Mouse (Mus musculus) right cerebral cortex, postnatal 14 days (tissue): ENCODE measurements around the gene Osbpl5.
"Not testable (repeated sequence)": the region's sequence is repeated elsewhere in the genome, so short reads cannot be mapped to it uniquely, and the experiment has no call there.

Experiments
- DNase-seq: peaks from one replicate; pipeline ENCODE4 v3.0.0; 2022

Osbpl5 gene

DNA sequence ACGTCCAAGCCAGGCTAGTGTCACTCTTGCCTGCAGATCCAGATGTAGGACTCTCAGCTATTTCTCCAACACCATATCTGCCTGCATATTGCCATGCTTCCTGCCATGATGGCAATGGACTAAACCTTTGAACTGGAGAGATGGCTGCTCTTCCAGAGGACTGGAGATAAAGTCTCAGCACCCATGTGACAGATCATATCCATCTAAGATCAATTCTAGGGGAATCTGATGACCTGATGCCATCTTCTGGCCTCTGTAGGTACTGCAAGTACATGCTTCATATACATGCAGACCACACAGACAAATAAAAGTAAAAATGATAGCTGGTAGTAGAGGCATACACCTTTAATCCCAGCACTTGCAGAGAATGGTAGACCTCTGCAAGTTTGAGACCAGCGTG, 60.6 kb downstream of the Osbpl5 start:
- peak; percentile 36 for DNase-seq

DNA sequence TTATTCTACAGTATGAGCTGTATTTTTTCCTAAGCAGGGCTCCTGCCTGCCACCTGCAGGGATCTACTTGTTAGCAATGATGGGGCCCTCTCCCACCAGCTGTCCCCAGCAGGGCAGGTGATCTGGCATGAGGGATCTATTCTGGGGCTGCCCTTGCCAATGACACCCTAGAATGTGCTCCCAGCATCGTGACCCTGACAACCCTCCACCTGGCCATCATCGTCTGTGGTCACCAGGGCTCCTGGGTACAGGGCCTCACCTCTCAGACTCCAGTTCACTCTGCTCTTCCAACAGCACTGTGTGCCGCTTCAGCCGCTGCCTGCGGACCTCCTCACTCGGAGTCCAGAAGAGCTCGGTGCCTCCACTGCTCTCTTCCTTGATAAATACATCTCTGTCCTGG, 62.2 kb downstream of the Osbpl5 start:
- no peak for DNase-seq

DNA sequence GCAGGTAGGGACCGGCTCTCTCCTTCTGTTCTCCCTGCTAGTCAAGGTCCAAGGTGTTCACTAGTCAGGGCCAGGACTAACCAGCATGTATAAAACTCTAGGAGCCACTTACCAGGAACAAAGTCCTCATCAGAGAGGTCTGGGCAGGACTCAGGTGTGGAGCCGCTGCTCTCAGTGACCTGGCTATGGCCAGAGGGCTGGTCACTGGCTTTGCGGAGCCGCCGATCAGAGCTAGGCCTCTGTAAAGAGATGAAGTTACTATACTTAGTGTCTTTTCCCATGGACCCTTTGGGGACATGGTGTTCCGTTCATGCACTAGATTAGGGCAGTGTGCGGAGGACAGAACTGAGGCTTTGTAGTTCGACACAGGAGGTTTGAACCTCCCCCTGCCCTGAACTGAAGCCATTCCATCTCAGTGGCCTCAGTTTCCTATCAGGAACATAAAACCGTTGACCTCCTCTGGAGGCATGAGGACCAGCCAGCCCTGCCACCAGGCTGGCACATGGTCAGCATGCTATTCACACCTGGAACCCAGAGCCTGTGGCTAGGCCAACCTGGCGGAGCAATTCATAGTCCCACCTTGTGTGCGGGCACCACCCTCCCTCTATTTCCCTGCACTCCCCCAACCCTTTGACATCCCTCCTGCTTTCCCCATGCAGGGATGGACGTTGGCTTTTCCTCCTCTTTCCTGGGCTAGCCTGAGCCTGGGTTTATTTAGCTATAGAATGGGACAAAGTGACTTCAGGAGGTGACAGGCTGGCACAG, 63.9 kb downstream of the Osbpl5 start:
- no peak for DNase-seq

DNA sequence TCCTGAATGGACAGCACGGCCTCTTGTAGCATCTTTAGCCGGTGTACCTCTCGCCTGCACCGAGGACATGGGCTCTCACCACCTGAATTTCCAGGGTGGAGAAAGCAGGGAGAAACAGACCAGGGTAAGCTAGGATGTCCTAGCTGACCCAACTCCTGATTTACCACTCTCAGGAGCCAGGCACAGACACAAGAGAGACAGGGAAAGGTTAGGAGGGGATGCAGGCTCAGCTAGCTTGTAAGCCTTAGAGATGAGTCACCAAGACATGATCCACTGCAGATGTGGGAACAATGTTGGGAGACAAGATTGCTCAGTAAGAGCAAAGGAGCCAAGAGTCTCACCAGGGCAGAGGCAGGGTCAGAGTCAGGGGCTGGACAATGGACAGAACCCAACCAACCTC, 64.9 kb downstream of the Osbpl5 start:
- DNase-seq: no peak

DNA sequence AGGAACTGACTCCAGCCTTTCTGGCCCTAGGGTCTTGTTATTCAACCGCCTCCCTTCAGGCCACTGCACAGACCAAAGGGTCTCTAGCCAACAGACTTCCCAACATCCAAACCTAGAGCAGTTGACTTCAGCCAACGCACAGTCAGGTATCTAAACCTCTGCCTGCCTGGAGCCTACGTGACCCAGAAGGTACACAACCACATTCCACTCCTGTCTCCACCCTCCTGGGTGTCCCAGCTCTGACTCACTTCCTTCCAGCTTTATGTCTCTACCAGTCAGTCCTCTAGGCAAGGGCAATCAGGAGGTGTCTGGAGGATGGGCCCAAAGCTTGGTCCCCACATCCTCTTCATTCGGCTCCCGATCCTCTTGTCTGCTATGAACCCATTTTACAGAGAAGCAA, 65.6 kb downstream of the Osbpl5 start:
- DNase-seq: no peak

DNA sequence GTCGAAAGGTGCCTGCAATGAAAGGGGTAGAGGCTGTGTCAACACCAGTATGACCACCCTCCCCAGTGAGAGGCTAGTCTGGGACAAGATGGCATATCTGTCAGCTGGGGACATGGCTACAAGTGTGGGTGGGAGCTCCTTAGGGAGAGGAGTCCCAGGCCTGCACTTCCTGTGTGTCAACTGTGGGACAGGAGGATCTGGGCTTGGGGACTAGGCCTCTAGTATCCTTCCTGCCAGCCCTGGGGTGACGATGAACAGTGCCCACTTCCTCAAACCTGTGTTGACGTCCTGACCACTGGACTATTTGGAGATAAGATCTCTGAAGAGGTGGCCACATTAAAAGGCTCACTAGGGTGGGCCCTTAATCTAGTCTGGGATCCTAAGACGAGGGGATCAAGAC, 66.8 kb downstream of the Osbpl5 start:
- DNase-seq: no peak

DNA sequence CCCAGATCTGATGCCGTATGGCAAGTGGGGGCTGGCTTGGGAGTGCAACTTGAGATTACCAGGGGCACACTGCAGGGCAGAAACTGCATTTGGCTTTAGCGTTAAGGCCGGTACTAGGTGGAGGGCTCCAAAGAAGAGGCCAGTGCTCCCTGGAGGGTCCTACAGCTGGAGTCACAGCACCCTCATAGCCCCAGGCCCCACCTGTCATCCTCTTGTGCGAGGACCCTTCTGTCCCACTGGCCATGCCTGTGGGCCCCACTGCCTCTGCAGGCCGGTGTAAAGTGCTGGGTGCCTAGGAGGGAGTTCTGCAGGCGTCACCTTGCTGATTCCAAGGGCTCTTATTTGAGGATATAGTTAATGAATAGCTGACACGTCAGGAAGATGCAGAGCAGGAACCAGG, 67.3 kb downstream of the Osbpl5 start:
- no peak for DNase-seq

DNA sequence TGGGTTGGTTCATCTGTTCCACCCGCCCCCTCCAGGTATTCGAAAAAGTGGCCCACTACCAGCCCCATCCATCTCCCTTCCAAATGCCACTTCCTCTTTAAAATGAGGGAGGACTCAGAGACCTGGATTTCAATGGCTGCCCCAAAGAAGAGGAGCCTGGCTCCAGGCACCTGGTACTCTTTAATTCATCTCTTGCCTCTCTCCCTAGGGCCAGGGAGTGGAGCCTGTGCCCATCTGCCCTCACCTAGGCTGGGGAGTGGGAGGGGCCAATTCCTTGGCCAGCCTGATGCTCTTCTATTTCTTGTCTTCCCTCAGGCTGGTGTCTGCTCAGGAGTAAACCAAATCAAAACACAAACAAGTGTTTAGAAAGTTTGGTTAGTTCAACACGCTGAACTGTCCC, 70.1 kb downstream of the Osbpl5 start:
- DNase-seq: not testable (repeated sequence)

DNA sequence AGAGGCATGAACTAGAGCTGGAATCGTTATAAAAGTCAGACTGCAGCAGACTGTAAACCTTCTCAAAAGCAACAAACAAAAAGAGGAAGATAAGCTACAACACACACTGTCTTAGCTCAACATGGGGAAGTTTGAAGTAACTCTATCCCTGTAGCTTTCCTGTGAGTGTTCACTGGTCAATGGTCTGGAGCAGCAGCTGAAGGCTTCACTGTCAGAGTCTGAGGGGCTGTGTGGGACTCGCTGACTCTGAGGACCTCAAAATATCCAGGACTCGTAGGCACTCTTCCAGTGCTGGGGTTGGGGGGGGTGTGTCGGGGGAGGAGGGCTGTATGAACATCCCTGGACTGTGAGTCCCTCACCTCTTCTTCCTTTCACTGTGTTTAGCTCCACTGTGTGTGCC, 70.6 kb downstream of the Osbpl5 start:
- not testable (repeated sequence) for DNase-seq

DNA sequence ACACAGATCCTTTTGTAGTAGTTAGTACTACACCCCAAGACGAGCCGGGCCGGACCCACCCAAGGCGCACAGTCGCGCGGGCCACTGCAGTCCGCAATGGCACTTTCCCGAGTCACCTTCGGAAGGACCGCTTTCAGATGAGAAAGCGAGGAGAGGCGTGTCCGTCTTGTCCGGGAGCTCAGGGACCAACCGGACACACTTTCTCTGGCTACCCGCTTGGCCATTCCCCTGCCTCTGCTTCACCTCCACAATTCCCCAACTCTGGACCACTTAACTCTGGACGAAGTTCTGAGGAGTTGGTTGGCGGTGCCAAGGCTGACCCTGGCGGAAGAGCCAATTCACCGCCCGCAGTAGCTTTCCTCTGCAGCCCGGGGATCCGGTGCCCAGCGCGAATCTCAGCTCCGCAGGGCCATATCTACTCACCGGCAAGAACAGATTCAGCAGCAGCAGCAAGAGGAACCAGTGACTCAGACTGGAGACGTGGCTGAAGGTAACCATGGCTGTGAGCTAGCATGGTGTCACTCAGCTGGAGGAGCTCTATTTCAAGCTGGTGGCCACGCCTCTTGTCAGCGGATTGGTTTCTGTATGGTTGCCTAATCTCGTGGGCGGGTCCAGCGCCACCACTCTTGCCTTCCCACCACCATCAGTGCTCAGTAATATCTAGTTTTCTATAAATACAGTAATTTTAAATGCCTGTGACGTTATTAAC, 71.3 kb downstream of the Osbpl5 start, which contains the start of gene Tnfrsf23:
Gene Tnfrsf23 (minus strand): TSS at position 514 of the 709 bp plus-strand sequence.
- peak; percentile 63 for DNase-seq

DNA sequence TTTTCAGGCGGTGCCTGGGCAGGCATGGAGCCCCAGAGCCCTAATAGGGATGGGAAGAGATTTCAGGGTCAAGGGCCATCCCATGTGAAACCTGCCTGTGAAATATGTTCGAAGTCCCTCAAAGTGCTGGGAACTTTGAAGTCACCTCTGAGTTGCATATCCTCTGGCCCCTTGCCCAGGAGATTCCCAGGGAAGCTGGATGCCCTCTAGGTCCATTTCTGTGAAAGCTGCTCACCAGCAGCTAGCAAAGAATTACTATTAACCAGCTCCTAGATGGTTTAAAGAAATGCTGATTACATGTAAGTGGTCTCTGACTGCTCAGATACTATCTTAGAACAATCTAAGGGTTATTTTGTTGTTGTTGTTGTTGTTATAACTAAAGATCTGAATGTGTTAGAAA, 72.2 kb downstream of the Osbpl5 start:
- DNase-seq: not testable (repeated sequence)

DNA sequence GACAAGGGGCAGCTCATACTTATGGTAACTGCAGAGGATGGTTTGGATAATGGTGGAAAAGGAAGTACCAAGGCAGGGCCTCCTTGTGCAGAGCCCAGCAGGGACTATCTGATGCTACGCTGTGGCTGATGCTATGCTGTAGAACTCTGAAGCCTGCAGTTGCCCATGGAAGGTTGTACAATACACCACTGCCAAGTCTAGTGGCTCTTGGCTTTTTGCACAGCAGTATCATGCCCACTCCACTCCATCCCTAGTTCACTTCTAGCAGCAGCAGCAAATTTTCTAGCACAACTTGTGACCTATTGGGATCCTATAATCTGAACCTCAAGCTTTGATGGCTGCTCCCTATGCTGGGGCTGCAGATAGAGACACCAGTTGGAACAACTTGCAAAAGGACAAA, 75.2 kb downstream of the Osbpl5 start:
- DNase-seq: no peak

DNA sequence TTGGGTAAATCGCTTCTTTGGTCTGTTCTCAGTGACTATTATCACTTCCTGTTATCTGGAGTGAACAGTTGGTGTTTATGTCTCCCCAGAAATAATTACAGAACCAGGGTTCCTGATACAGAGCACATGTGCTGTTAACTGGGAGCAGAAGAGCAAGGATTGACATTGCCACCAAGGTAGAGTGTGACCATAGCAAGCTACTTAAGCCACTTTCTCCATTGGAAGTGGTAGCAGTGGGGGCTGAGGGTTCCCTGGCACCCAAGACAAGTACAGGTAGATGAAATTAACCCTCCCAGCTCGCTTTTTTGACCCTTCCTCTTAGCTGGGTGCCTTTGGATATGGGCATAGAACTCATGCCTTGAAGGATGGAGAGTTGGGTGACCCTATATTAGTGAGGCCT, 75.9 kb downstream of the Osbpl5 start:
- not testable (repeated sequence) for DNase-seq

DNA sequence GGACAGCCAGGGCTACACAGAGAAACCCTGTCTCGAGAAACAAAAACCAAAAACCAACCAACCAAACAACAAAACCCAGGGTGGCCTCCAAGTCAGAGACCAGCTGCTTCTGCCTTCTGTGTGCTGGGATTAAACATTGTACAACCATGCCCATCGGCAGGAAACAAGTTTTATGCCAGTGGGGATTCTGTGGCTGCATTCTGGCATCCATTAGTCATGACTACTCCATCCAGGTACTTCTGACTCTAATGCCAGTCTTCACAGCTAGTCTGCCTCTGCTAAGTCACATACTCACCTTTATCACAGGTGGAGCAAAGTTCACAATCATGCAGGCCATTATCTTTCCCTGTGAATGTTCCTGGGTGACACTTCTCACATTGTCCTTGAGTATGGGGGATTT, 77.1 kb downstream of the Osbpl5 start:
- DNase-seq: not testable (repeated sequence)

DNA sequence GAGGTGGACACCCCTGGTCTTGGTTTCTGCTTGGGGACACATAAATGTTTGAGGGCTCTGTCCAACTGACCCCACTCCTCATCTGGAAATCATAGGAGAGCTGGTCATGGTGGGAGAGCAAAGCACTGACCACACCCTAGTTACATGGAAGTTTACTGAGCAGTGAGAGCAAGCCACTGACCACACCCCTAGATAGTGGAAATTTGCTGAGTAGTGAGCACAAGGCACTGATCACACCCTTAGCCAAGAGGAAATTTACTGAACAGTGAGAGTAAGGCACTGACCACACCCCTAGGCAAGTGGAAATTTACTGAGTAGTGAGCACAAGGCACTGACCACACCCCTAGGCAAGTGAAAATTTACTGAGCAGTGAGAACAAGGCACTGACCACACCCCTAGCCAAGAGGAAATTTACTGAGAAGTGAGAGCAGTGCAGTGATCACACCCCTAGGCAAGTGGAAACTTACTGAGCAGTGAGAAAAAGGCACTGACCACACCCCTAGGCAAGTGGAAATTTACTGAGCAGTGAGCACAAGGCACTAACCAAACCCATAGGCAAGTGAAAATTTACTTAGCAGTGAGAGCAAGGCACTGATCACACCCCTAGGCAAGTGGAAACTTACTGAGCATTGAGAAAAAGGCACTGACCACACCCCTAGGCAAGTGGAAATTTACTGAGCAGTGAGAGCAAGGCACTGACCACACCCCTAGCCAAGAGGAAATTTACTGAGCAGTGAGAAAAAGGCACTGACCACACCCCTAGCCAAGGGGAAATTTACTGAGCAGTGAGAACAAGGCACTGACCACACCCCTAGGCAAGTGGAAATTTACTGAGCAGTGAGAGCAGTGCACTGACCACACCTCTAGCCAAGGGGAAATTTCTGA, 90.1 kb downstream of the Osbpl5 start:
- DNase-seq: no peak

DNA sequence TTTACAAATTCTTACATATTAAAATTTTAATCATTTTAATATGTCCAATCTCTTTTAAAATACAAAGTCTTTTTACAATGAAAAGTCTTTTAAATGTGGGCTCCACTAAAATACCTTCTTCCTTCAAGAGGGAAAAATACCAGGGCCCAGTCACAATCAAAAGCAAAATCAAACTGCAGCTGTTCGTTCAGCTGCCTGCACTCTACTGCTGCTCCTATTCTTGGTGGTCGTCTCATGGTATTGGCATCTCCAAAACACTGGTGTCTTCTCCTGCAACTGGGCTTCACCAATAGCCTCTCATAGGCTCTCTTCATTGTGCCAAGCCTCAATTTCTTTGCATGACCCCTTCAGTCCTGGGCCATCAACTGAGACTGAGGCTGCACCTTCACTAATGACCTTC, 93.3 kb downstream of the Osbpl5 start:
- no peak for DNase-seq

DNA sequence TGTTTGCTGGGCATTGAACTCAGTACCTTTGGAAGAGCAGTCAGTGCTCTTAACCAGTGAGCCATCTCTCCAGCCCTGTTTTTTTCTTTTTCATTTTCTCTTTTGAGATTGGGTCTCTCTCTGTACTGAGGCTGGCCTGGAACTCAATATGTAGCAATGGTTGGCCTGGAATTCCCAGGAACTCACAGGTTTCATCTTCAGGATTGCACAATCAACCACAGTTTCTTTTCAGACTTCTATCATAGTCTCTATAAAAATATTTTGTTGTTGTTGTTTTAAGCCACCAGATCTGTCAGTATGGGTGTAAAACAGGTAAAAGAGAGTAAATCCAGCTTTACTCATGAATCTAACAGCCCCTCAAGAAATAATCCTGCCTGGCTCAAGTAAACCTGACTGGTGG, 96.0 kb downstream of the Osbpl5 start:
- DNase-seq: no peak

DNA sequence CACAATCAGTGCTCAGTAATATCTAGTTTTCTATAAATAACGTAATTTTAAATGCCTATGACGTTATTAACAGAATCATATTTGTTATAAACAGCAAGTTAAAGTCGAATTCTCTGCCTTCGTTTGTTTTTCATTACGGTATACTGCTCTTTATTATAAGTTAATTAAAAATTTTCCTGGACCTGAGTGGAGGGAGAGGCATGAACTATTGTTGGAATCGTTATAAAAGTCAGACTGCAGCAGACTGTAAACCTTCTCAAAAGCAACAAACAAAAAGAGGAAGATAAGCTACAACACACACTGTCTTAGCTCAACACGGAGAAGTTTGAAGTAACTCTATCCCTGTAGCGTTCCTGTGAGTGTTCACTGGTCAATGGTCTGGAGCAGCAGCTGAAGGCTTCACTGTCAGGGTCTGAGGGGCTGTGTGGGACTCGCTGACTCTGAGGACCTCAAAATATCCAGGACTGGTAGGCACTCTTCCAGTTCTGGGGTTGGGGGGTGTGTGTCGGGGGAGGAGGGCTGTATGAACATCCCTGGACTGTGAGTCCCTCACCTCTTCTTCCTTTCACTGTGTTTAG, 106.9 kb downstream of the Osbpl5 start:
- DNase-seq: not testable (repeated sequence)

DNA sequence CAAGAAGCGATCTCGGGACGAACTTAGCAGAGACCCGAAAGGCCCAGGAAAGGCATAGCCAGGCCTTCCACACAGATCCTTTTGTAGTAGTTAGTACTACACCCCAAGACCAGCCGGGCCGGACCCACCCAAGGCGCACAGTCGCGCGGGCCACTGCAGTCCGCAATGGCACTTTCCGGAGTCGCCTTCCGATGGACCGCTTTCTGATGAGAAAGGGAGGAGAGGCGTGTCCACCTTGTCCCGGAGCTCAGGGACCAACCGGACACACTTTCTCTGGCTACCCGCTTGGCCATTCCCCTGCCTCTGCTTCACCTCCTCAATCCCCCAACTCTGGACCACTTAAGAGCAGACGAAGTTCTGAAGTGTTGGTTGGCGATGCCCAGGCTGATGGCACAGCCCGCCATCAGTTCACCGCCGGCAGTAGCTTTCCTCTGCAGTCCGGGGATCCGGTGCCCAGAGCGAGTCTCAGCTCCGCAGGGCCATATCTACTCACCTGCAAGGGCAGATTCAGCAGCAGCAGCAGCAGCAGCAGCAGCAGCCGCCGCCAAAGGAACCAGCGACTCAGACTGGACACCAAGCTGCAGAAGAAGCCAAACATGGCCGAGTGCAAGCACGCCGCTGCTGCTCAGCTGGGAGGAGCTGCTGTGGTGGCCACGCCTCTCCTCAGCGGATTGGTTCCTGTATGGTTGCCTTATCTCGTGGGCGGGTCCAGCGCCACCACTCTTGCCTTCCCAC, 107.6 kb downstream of the Osbpl5 start, which contains the start of gene Tnfrsf22:
Gene Tnfrsf22 (minus strand): TSS at position 628 of the 735 bp plus-strand sequence.
- DNase-seq: peak; percentile 73

DNA sequence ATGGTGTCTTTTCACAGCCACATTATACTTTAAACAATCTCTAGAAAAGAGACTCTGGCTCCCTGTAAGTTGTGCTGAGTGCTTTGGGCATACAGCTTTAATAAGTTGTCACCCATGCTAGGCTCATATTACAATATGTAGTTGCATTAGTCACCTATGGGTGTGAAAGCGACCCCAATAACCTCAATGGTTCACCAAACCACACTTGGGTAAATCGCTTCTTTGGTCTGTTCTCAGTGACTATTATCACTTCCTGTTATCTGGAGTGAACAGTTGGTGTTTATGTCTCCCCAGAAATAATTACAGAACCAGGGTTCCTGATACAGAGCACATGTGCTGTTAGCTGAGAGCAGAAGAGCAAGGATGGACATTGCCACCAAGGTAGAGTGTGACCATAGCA, 112.8 kb downstream of the Osbpl5 start:
- DNase-seq: not testable (repeated sequence)
